Mouse (Mus musculus) forebrain, embryonic 13.5 days (tissue): ENCODE measurements around the gene Fam160a2. TPM values are rescaled to one million over a fixed set of nuclear protein-coding genes. Genes with fewer than 3 reads are reported as not detected.
"Not testable (repeated sequence)": the region's sequence is repeated elsewhere in the genome, so short reads cannot be mapped to it uniquely, and the experiment has no call there.

Experiments
- ATAC-seq: fragments of 200-750 bp; cut with Nextera tagmentation; 2 replicates; pipeline ENCODE4 v1.8.0; 2017
- H3K27ac ChIP-seq: fragments of 300-500 bp; sonication (generic); 2 replicates; pipeline ENCODE4 v1.5.1; 2015; ENCODE audit warnings: inconsistent platforms, mild to moderate bottlenecking, moderate library complexity
- H3K27me3 ChIP-seq: fragments of 300-500 bp; sonication (generic); 2 replicates; pipeline ENCODE4 v1.6.1; 2015; ENCODE audit warnings: mild to moderate bottlenecking, inconsistent platforms
- H3K36me3 ChIP-seq: fragments of 300-500 bp; sonication (generic); 2 replicates; pipeline ENCODE4 v1.6.1; 2015; ENCODE audit warnings: mild to moderate bottlenecking, inconsistent platforms; ENCODE audit not compliant: poor library complexity, severe bottlenecking
- H3K4me1 ChIP-seq: fragments of 300-500 bp; sonication (generic); 2 replicates; pipeline ENCODE4 v1.6.1; 2015; ENCODE audit warnings: inconsistent platforms
- H3K4me2 ChIP-seq: fragments of 300-500 bp; sonication (generic); 2 replicates; pipeline ENCODE4 v1.6.1; 2015; ENCODE audit warnings: inconsistent platforms, mild to moderate bottlenecking, moderate library complexity
- H3K4me3 ChIP-seq: fragments of 300-500 bp; sonication (generic); 2 replicates; pipeline ENCODE4 v1.5.1; 2015; ENCODE audit warnings: mild to moderate bottlenecking, inconsistent platforms
- H3K9ac ChIP-seq: fragments of 300-500 bp; sonication (generic); 2 replicates; pipeline ENCODE4 v1.6.1; 2015; ENCODE audit warnings: mild to moderate bottlenecking, inconsistent platforms
- H3K9me3 ChIP-seq: fragments of 300-500 bp; sonication (generic); replicated peaks from 2 replicates; pipeline ENCODE4 v1.6.1; 2016; ENCODE audit warnings: inconsistent platforms
- WGBS: fragments of 180-500 bp; shearing (Covaris S2); methylation state at CpG from one replicate; pipeline ENCODE4 v1.1.7; 2015; 5-methylcytosine and 5-hydroxymethylcytosine counted together
- polyA plus RNA-seq: library from polyadenylated mRNA; unstranded; fragments of >200 nt; fragmentation: Nextera tagmentation; extraction: Ambion mirVana; gene quantifications from 2 replicates; pipeline ENCODE4 v1.2.1, GENCODE M21; 2015

Fam160a2 gene
- polyA plus RNA-seq, 1 experiment from 2014 or later, result 44.9 TPM

DNA sequence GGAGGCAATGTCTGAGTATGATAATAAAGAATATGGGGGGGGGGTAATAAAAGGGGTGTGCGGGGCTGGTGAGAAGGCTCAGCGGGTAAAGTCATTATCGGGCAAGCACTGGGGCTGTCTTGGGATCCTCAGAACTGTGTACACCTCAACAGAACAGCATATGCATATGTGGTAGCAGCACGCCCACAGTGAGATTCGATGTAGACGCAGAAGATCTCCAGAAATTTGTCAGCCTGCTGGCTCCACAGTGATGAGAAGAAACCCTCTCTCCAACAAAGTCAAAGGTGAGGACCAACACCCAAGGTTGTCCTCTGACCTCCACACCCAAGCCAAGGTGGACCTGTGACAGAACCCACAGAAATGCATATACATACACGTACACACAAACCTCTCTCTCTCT, 16.7 kb upstream of the Fam160a2 start:
- Histone ChIP-seq H3K9me3 (no peaks in the 10 kb centered on the region), H3K4me1 (no peaks in the 10 kb centered on the region), H3K27me3 (no peaks in the 10 kb centered on the region), H3K36me3 (no peaks in the 10 kb centered on the region), H3K27ac (no peak overlapping the region), H3K4me3 (no peak overlapping the region), H3K9ac (no peak overlapping the region), H3K4me2 (no peak overlapping the region)
- no peak for ATAC-seq
- WGBS, result 94% methylated on average over 7 of the region's 7 CpGs

- no peak overlapping the region for H3K4me3 ChIP-seq
- H3K4me2 ChIP-seq, result no peak overlapping the region
- no peaks in the 10 kb centered on the region for H3K4me1 ChIP-seq
- no peak for ATAC-seq
- H3K27me3 ChIP-seq, result no peaks in the 10 kb centered on the region
- 56% methylated on average over 6 of the region's 6 CpGs for WGBS
- no peak overlapping the region for H3K9ac ChIP-seq
- H3K27ac ChIP-seq, result no peak overlapping the region
- no peaks in the 10 kb centered on the region for H3K36me3 ChIP-seq
- H3K9me3 ChIP-seq, result no peaks in the 10 kb centered on the region
Observed at GRCm38 (mm10) chr7:105414385-105414784, 14.5 kb upstream of the Fam160a2 start.

GRCm38 (mm10) chr7:105411874-105412632, 12.2 kb upstream of the Fam160a2 start:
- H3K9me3 ChIP-seq, H3K4me1 ChIP-seq, H3K27ac ChIP-seq, H3K4me2 ChIP-seq, H3K4me3 ChIP-seq, H3K9ac ChIP-seq, H3K27me3 ChIP-seq, H3K36me3 ChIP-seq: not testable (repeated sequence)
- peak; percentile 67 for ATAC-seq
- WGBS, result 63% methylated on average over 8 of the region's 8 CpGs

GRCm38 (mm10) chr7:105406322-105406721, 6.5 kb upstream of the Fam160a2 start:
- H3K4me1 ChIP-seq, result no peaks in the 10 kb centered on the region
- H3K27ac ChIP-seq, result no peak overlapping the region
- no peaks in the 10 kb centered on the region for H3K27me3 ChIP-seq
- H3K9me3 ChIP-seq, result no peaks in the 10 kb centered on the region
- H3K4me3 ChIP-seq, result no peak overlapping the region
- H3K4me2 ChIP-seq, result no peak overlapping the region
- no peaks in the 10 kb centered on the region for H3K36me3 ChIP-seq
- H3K9ac ChIP-seq, result no peak overlapping the region
- 59% methylated on average over 1 of the region's 1 CpGs for WGBS
- no peak for ATAC-seq

GRCm38 (mm10) chr7:105404268-105404667, 4.4 kb upstream of the Fam160a2 start, which contains the start of gene Cnga4:
Cnga4 (plus strand) TSS chr7:105404568.
- H3K4me1 ChIP-seq, result peaks cover 8% of the 10 kb centered on the region
- ATAC-seq, result no peak
- no peaks in the 10 kb centered on the region for H3K36me3 ChIP-seq
- H3K4me3 ChIP-seq, result no peak within 1 kb of the TSS
- no peak within 1 kb of the TSS for H3K4me2 ChIP-seq
- no peak within 1 kb of the TSS for H3K27ac ChIP-seq
- no peak within 1 kb of the TSS for H3K9ac ChIP-seq
- no peaks in the 10 kb centered on the region for H3K9me3 ChIP-seq
- no peaks in the 10 kb centered on the region for H3K27me3 ChIP-seq
- 86% methylated on average over 5 of the region's 5 CpGs for WGBS

DNA sequence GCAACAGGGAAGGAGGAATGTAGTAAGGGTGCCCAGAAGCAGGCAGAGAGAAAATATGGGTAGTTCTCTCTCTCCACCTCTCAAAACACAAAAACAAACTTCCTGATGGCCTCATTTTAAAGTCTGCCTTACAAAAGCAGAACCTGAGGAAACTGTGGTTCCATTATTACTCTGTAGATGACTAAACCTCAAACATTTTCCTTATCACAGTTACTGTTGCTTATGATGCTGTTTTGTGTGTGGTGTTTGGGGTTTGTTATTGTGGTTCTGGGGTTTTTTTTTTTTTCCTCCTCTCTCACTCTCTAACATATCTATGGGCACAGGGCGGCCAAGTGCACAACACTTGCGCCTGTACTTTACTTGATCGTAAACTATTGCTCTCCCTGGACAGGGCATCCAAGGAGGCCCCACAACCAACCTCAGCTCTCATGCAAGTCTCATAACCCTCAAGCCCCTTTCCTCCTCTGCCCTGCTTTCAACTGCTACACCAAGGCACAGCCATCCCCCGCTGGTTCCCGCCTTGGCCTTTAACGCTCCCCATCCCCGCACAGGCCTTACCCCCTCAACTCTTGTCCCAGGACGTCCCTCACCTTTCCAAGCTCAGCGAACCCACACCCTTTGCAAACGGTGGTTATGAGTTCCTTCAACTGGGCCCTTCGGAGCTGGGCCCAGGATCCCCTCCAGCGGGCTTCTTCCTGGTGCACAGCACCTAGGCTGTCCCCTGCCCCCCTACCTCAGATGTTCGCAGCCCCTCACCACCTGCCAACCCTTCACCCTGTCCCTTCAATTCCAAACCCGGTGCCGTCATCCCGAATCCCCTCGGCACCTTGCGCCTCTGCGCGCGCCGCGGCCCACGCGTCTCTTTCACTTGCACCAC, 558 bp downstream of the Fam160a2 start:
- Histone ChIP-seq H3K27ac (peak overlapping the region; percentile 68), H3K4me3 (peak overlapping the region; percentile 82), H3K4me1 (peaks cover 16% of the 10 kb centered on the region), H3K9me3 (no peaks in the 10 kb centered on the region), H3K9ac (peak overlapping the region; percentile 86), H3K27me3 (no peaks in the 10 kb centered on the region), H3K4me2 (peak overlapping the region; percentile 90), H3K36me3 (0 out of 2 replicates have a peak, but pooled peaks cover 2% of the 10 kb centered on the region)
- no peak for ATAC-seq
- 2% methylated on average over 25 of the region's 25 CpGs for WGBS

- Histone ChIP-seq H3K4me1 (peaks cover 16% of the 10 kb centered on the region), H3K4me3 (no peak overlapping the region), H3K9ac (no peak overlapping the region), H3K36me3 (peaks cover 2% of the 10 kb centered on the region; the same call in 1 of the 2 replicates), H3K9me3 (no peaks in the 10 kb centered on the region), H3K27me3 (no peaks in the 10 kb centered on the region), H3K4me2 (no peak overlapping the region), H3K27ac (no peak overlapping the region)
- ATAC-seq, result no peak
Observed at GRCm38 (mm10) chr7:105396126-105396525, 3.7 kb downstream of the Fam160a2 start.

DNA sequence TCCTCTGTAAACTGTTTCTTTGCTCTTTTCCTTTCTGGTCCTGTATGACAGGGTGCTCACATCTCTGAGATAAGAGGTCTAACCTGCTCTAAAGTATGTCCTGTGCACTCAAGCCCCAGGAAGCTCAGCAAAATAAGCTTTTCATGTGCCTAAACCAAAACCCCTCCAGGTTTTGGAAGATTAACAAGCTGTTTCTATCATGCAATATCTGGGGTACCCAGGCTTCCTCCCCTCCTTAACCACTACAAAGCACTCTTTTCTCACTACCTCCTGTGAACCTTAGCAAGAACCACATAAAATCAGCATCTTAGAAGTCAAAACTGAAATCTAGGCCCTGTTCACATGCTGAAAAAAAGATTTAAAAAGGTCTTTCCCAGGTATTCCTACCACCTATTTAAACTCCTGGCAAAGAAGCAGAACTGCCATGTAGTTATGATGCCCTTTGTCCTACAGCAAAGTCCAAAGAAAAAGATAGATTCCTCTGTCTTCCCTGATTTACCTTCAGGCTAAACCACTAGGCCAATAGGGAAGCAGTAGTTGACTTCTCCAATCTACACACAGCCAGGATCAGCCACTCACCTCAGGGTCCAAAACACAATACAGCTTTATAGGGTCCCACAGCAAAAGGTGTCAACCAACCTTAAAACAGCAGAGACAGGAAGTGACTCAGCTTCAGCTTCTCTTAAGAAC, 4.6 kb downstream of the Fam160a2 start:
- ATAC-seq, result no peak
- no peaks in the 10 kb centered on the region for H3K27me3 ChIP-seq

DNA sequence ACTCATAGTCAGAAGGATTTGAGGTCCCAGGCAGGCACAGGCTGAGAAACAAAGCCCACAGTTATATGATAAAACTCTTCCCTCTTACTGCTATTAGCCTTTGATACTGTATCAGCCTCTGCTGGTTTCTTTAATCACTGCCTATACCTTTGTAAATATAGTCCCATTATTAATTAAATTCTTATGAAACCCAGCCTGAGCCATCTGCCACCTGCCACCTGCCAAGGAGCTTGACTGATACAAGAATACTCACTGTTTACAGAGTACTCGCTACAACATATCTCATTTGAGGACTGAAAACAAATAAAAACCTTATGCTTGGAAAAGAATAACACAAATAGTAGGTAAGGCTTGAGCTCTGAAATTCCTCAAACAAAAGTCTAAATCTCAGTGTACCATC, 5.2 kb downstream of the Fam160a2 start:
- H3K4me2 ChIP-seq, result no peak overlapping the region
- no peaks in the 10 kb centered on the region for H3K27me3 ChIP-seq
- no peaks in the 10 kb centered on the region for H3K9me3 ChIP-seq
- ATAC-seq, result no peak
- H3K27ac ChIP-seq, result no peak overlapping the region
- 91% methylated on average over 1 of the region's 1 CpGs for WGBS
- peaks cover 11% of the 10 kb centered on the region for H3K4me1 ChIP-seq
- no peak overlapping the region for H3K4me3 ChIP-seq
- peaks cover 8% of the 10 kb centered on the region for H3K36me3 ChIP-seq
- no peak overlapping the region; the same call in 1 of the 2 replicates for H3K9ac ChIP-seq

More for the DNA sequence above, 4.6 kb downstream of the Fam160a2 start:
- Histone ChIP-seq H3K27ac (no peak overlapping the region), H3K4me2 (no peak overlapping the region), H3K9ac (no peak overlapping the region), H3K36me3 (peaks cover 2% of the 10 kb centered on the region), H3K4me1 (peaks cover 11% of the 10 kb centered on the region), H3K9me3 (no peaks in the 10 kb centered on the region), H3K4me3 (no peak overlapping the region)

GRCm38 (mm10) chr7:105390236-105390635, 9.6 kb downstream of the Fam160a2 start:
- H3K4me1 ChIP-seq, result no peaks in the 10 kb centered on the region
- no peaks in the 10 kb centered on the region for H3K27me3 ChIP-seq
- ATAC-seq, result no peak
- no peak overlapping the region for H3K9ac ChIP-seq
- H3K9me3 ChIP-seq, result no peaks in the 10 kb centered on the region
- 96% methylated on average over 2 of the region's 2 CpGs for WGBS
- H3K4me2 ChIP-seq, result no peak overlapping the region
- H3K4me3 ChIP-seq, result no peak overlapping the region
- H3K36me3 ChIP-seq, result peaks cover 48% of the 10 kb centered on the region
- no peak overlapping the region for H3K27ac ChIP-seq

DNA sequence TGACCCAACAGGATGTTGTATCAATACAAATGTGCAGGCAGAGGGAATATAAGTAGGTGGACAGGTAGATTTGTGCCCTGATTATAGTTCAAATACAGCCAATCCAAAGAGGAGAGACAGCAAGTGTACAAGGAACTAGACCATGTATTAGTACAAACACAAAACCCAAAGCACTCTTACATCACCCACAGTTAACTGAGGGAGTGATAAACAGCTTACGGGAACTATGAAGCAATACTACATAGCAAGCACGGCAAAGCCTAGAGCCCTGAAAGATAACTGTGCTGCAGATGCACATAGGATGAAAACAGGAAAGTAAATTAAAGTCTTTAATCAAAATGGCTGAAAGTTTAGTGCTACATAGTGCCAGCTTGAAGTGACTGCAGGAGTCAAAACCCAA, 12.2 kb downstream of the Fam160a2 start:
- H3K27me3 ChIP-seq, result no peaks in the 10 kb centered on the region
- no peak overlapping the region for H3K27ac ChIP-seq
- WGBS, result 97% methylated on average over 2 of the region's 2 CpGs
- no peaks in the 10 kb centered on the region for H3K9me3 ChIP-seq
- no peak for ATAC-seq
- H3K4me1 ChIP-seq, result no peaks in the 10 kb centered on the region
- no peak overlapping the region for H3K9ac ChIP-seq
- peaks cover 74% of the 10 kb centered on the region for H3K36me3 ChIP-seq
- no peak overlapping the region for H3K4me2 ChIP-seq
- H3K4me3 ChIP-seq, result no peak overlapping the region

- H3K9ac ChIP-seq, result no peak overlapping the region
- ATAC-seq, result no peak
- no peak overlapping the region for H3K27ac ChIP-seq
- H3K4me2 ChIP-seq, result no peak overlapping the region
- H3K9me3 ChIP-seq, result no peaks in the 10 kb centered on the region
- no peaks in the 10 kb centered on the region for H3K27me3 ChIP-seq
- no peak overlapping the region for H3K4me3 ChIP-seq
- H3K36me3 ChIP-seq, result peaks cover 78% of the 10 kb centered on the region
- 95% methylated on average over 3 of the region's 3 CpGs for WGBS
- no peaks in the 10 kb centered on the region for H3K4me1 ChIP-seq
Observed at GRCm38 (mm10) chr7:105380329-105380728, 19.5 kb downstream of the Fam160a2 start.
